Mouse (Mus musculus) hindbrain, embryonic 11.5 days (tissue): Measurements from ENCODE around the gene Runx3. TPM values are rescaled to one million over a fixed set of nuclear protein-coding genes. Genes with fewer than 3 reads are reported as not detected.
A peak's percentile ranks its signal among the peaks of the same experiment; 100 is the strongest.

Experiments used
- ATAC-seq: fragments of 200-750 bp; cut with Nextera tagmentation; 2 replicates; pipeline ENCODE4 v1.8.0; 2017; ENCODE audit warnings: mild to moderate bottlenecking, moderate TSS enrichment, moderate library complexity; ENCODE audit not compliant: low FRiP score
- DNase-seq: peaks from one replicate; pipeline ENCODE4 v3.0.0-alpha.2; 2015; ENCODE audit warnings: low spot score
- H3K27ac ChIP-seq: fragments of 300-500 bp; sonication (generic); 2 replicates; pipeline ENCODE4 v1.5.1; 2014; ENCODE audit warnings: mild to moderate bottlenecking, low read depth, low read length
- H3K27me3 ChIP-seq: fragments of 300-500 bp; sonication (generic); 2 replicates; pipeline ENCODE4 v1.6.1; 2014; ENCODE audit warnings: mild to moderate bottlenecking, low read length, moderate library complexity, mixed read lengths; ENCODE audit not compliant: control insufficient read depth, insufficient read depth
- H3K36me3 ChIP-seq: fragments of 300-500 bp; sonication (generic); 2 replicates; pipeline ENCODE4 v1.6.1; 2014; ENCODE audit warnings: mild to moderate bottlenecking, low read length, moderate library complexity, mixed read lengths; ENCODE audit not compliant: control insufficient read depth, insufficient read depth
- H3K4me1 ChIP-seq: fragments of 300-500 bp; sonication (generic); replicated peaks from 2 replicates; pipeline ENCODE4 v1.6.1; 2014; ENCODE audit warnings: low read length, mixed read lengths; ENCODE audit not compliant: control insufficient read depth, insufficient read depth
- H3K4me2 ChIP-seq: fragments of 300-500 bp; sonication (generic); replicated peaks from 2 replicates; pipeline ENCODE4 v1.6.1; 2014; ENCODE audit warnings: mild to moderate bottlenecking, low read depth, low read length
- H3K4me3 ChIP-seq: fragments of 300-500 bp; sonication (generic); 2 replicates; pipeline ENCODE4 v1.5.1; 2014; ENCODE audit warnings: low read depth, low read length
- H3K9ac ChIP-seq: fragments of 300-500 bp; sonication (generic); 2 replicates; pipeline ENCODE4 v1.6.1; 2014; ENCODE audit warnings: low read depth, low read length
- H3K9me3 ChIP-seq: fragments of 300-500 bp; sonication (generic); 2 replicates; pipeline ENCODE4 v1.6.1; 2016; ENCODE audit warnings: low read length; ENCODE audit not compliant: control insufficient read depth
- WGBS: fragments of 180-500 bp; shearing (Covaris S2); extraction: QIAGEN DNeasy Blood & Tissue Kit; methylation state at CpG from one replicate; pipeline ENCODE4 v1.1.7; 2014; 5-methylcytosine and 5-hydroxymethylcytosine counted together
- polyA plus RNA-seq: library from polyadenylated mRNA; unstranded; fragments of >200 nt; fragmentation: Nextera tagmentation; extraction: Ambion mirVana; gene quantifications from 2 replicates; pipeline ENCODE4 v1.2.1, GENCODE M21; 2014

The Runx3 gene
- polyA plus RNA-seq, 1 experiment from 2014 or later, result 0.28 TPM

- ATAC-seq, result no peak
- Histone ChIP-seq H3K4me1 (peaks cover 2% of the 10 kb centered on the region; the same call in 1 of the 2 replicates), H3K36me3 (no peaks in the 10 kb centered on the region), H3K4me2 (peak overlapping the region; percentile 19; the same call in 1 of the 2 replicates), H3K9ac (no peak overlapping the region), H3K9me3 (no peaks in the 10 kb centered on the region), H3K27ac (no peak overlapping the region), H3K4me3 (peak overlapping the region; percentile 14; the same call in 1 of the 2 replicates), H3K27me3 (peaks cover 25% of the 10 kb centered on the region)
- DNase-seq, result peak; percentile 35
- 15% methylated on average over 17 of the region's 17 CpGs for WGBS
These were observed 83.5 kb downstream of the Runx3 start for GRCm38 (mm10) chr4:135203806-135204560.

GRCm38 (mm10) chr4:135204666-135205065 is 84.2 kb downstream of the Runx3 start:
- Histone ChIP-seq H3K36me3 (no peaks in the 10 kb centered on the region), H3K9ac (no peak overlapping the region), H3K4me1 (peaks cover 2% of the 10 kb centered on the region; the same call in 1 of the 2 replicates), H3K27me3 (peaks cover 25% of the 10 kb centered on the region), H3K4me2 (no peak overlapping the region), H3K9me3 (no peaks in the 10 kb centered on the region), H3K27ac (no peak overlapping the region), H3K4me3 (no peak overlapping the region)
- ATAC-seq, result no peak
- no peak for DNase-seq
- WGBS, result 64% methylated on average over 5 of the region's 5 CpGs

- WGBS, result 15% methylated on average over 5 of the region's 5 CpGs
- Histone ChIP-seq H3K4me2 (no peak overlapping the region), H3K27me3 (peaks cover 25% of the 10 kb centered on the region)
These were observed 84.8 kb downstream of the Runx3 start for GRCm38 (mm10) chr4:135205254-135205653.

GRCm38 (mm10) chr4:135205711-135206600 is 85.5 kb downstream of the Runx3 start:
- Histone ChIP-seq H3K4me2 (peak overlapping the region; percentile 58), H3K27ac (no peak overlapping the region), H3K4me3 (peak overlapping the region; percentile 31), H3K4me1 (peaks cover 2% of the 10 kb centered on the region; the same call in 1 of the 2 replicates), H3K9ac (no peak overlapping the region), H3K27me3 (peaks cover 25% of the 10 kb centered on the region), H3K36me3 (no peaks in the 10 kb centered on the region), H3K9me3 (no peaks in the 10 kb centered on the region)
- peak; percentile 92 for DNase-seq
- 0 out of 2 replicates have a peak, but pooled peaks have one; percentile 38 for ATAC-seq
- 3% methylated on average over 47 of the region's 47 CpGs for WGBS

More at GRCm38 (mm10) chr4:135205254-135205653, 84.8 kb downstream of the Runx3 start:
- no peak overlapping the region for H3K27ac ChIP-seq
- no peaks in the 10 kb centered on the region for H3K36me3 ChIP-seq
- peaks cover 2% of the 10 kb centered on the region; the same call in 1 of the 2 replicates for H3K4me1 ChIP-seq
- H3K9ac ChIP-seq, result no peak overlapping the region
- DNase-seq (peak; percentile 17), ATAC-seq (no peak)
- no peaks in the 10 kb centered on the region for H3K9me3 ChIP-seq
- H3K4me3 ChIP-seq, result no peak overlapping the region

GRCm38 (mm10) chr4:135209846-135210245 is 89.4 kb downstream of the Runx3 start:
- Histone ChIP-seq H3K27ac (no peak overlapping the region), H3K27me3 (peaks cover 12% of the 10 kb centered on the region), H3K4me1 (no peaks in the 10 kb centered on the region; the same call in 1 of the 2 replicates), H3K9ac (no peak overlapping the region), H3K9me3 (no peaks in the 10 kb centered on the region), H3K4me2 (no peak overlapping the region), H3K36me3 (no peaks in the 10 kb centered on the region), H3K4me3 (no peak overlapping the region)
- no peak for ATAC-seq
- DNase-seq, result no peak
- WGBS, result 84% methylated on average over 2 of the region's 2 CpGs

- 66% methylated on average over 4 of the region's 4 CpGs for WGBS
- ATAC-seq (no peak), DNase-seq (peak; percentile 82)
- no peaks in the 10 kb centered on the region for H3K9me3 ChIP-seq
- H3K4me2 ChIP-seq, result no peak overlapping the region
- H3K27ac ChIP-seq, result no peak overlapping the region
- H3K4me3 ChIP-seq, result no peak overlapping the region
- no peak overlapping the region for H3K9ac ChIP-seq
- H3K27me3 ChIP-seq, result no peaks in the 10 kb centered on the region
- H3K36me3 ChIP-seq, result 0 out of 2 replicates have a peak, but pooled peaks cover 4% of the 10 kb centered on the region
- H3K4me1 ChIP-seq, result no peaks in the 10 kb centered on the region
These were observed 99.2 kb downstream of the Runx3 start for GRCm38 (mm10) chr4:135219652-135220051.

GRCm38 (mm10) chr4:135220641-135221040 is 100.2 kb downstream of the Runx3 start:
- no peak for DNase-seq
- H3K9me3 ChIP-seq, result no peaks in the 10 kb centered on the region
- no peak overlapping the region for H3K27ac ChIP-seq
- 0 out of 2 replicates have a peak, but pooled peaks cover 6% of the 10 kb centered on the region for H3K36me3 ChIP-seq
- no peak overlapping the region for H3K9ac ChIP-seq
- H3K4me3 ChIP-seq, result no peak overlapping the region
- H3K27me3 ChIP-seq, result no peaks in the 10 kb centered on the region
- H3K4me1 ChIP-seq, result no peaks in the 10 kb centered on the region
- WGBS, result 86% methylated on average over 3 of the region's 3 CpGs
- no peak for ATAC-seq
- no peak overlapping the region for H3K4me2 ChIP-seq

- WGBS, result 87% methylated on average over 12 of the region's 12 CpGs
- Histone ChIP-seq H3K4me2 (no peak overlapping the region), H3K4me3 (no peak overlapping the region), H3K9ac (no peak overlapping the region), H3K9me3 (no peaks in the 10 kb centered on the region), H3K27me3 (no peaks in the 10 kb centered on the region), H3K27ac (no peak overlapping the region), H3K36me3 (0 out of 2 replicates have a peak, but pooled peaks cover 6% of the 10 kb centered on the region), H3K4me1 (no peaks in the 10 kb centered on the region)
- no peak for ATAC-seq
- DNase-seq, result no peak
These were observed 101.4 kb downstream of the Runx3 start for GRCm38 (mm10) chr4:135221632-135222407.
